Mouse (Mus musculus) midbrain, embryonic 15.5 days (tissue): ENCODE results near the gene Cnpy1. TPM values are rescaled to one million over a fixed set of nuclear protein-coding genes. Genes with fewer than 3 reads are reported as not detected.

Experiments used
- ATAC-seq: fragments of 200-750 bp; cut with Nextera tagmentation; replicated peaks from 2 replicates; pipeline ENCODE4 v1.8.0; 2017; ENCODE audit warnings: moderate TSS enrichment
- H3K27ac ChIP-seq: fragments of 300-500 bp; sonication (generic); 2 replicates; pipeline ENCODE4 v1.5.1; 2015; ENCODE audit warnings: mild to moderate bottlenecking, inconsistent platforms
- H3K27me3 ChIP-seq: fragments of 300-500 bp; sonication (generic); replicated peaks from 2 replicates; pipeline ENCODE4 v1.6.1; 2015; ENCODE audit warnings: inconsistent platforms
- H3K36me3 ChIP-seq: fragments of 300-500 bp; sonication (generic); replicated peaks from 2 replicates; pipeline ENCODE4 v1.6.1; 2015; ENCODE audit warnings: inconsistent platforms
- H3K4me1 ChIP-seq: fragments of 300-500 bp; sonication (generic); 2 replicates; pipeline ENCODE4 v1.6.1; 2015; ENCODE audit warnings: inconsistent platforms
- H3K4me2 ChIP-seq: fragments of 300-500 bp; sonication (generic); 2 replicates; pipeline ENCODE4 v1.6.1; 2015; ENCODE audit warnings: inconsistent platforms, mild to moderate bottlenecking, moderate library complexity
- H3K4me3 ChIP-seq: fragments of 300-500 bp; sonication (generic); 2 replicates; pipeline ENCODE4 v1.5.1; 2015; ENCODE audit warnings: mild to moderate bottlenecking, inconsistent platforms
- H3K9ac ChIP-seq: fragments of 300-500 bp; sonication (generic); 2 replicates; pipeline ENCODE4 v1.6.1; 2015; ENCODE audit warnings: mild to moderate bottlenecking, inconsistent platforms
- H3K9me3 ChIP-seq: fragments of 300-500 bp; sonication (generic); 2 replicates; pipeline ENCODE4 v1.6.1; 2016; ENCODE audit warnings: inconsistent platforms
- WGBS: fragments of 180-500 bp; shearing (Covaris S2); methylation state at CpG from one replicate; pipeline ENCODE4 v1.1.7; 2015; ENCODE audit warnings: mixed read lengths; 5-methylcytosine and 5-hydroxymethylcytosine counted together
- polyA plus RNA-seq: library from polyadenylated mRNA; unstranded; fragments of >200 nt; fragmentation: Nextera tagmentation; extraction: Ambion mirVana; gene quantifications from 2 replicates; pipeline ENCODE4 v1.2.1, GENCODE M21; 2015

Cnpy1 gene
- polyA plus RNA-seq, 1 experiment from 2014 or later = 44.2 TPM

DNA sequence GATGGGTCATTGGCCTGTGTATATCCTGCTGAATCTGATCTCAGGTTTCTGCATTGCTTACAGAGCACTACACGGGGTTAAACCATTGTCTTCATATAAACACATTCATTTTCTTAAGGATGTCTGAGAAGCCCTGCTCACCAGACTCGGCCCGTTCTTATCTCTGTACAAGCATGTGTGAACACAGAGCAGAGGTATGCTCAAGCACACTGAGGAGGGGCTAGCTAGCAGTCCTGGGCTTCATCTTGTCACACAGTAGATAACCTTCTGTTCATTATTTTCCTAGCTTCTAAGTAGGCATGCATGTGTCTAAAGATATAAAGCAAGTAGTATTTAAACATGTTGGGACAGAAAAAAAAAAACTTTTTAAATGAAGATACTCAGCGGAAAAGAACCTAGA is 39.2 kb downstream of the Cnpy1 start:
- Histone ChIP-seq H3K36me3 (no peaks in the 10 kb centered on the region), H3K9ac (no peak overlapping the region), H3K9me3 (no peaks in the 10 kb centered on the region), H3K27ac (0 out of 2 replicates have a peak overlapping the region, but pooled peaks have one; percentile 12), H3K4me2 (peak overlapping the region; percentile 27), H3K4me3 (peak overlapping the region; percentile 5; the same call in 1 of the 2 replicates), H3K27me3 (peaks cover 37% of the 10 kb centered on the region), H3K4me1 (peaks cover 16% of the 10 kb centered on the region)
- WGBS = 42% methylated on average over 4 of the region's 4 CpGs
- ATAC-seq = no peak

DNA sequence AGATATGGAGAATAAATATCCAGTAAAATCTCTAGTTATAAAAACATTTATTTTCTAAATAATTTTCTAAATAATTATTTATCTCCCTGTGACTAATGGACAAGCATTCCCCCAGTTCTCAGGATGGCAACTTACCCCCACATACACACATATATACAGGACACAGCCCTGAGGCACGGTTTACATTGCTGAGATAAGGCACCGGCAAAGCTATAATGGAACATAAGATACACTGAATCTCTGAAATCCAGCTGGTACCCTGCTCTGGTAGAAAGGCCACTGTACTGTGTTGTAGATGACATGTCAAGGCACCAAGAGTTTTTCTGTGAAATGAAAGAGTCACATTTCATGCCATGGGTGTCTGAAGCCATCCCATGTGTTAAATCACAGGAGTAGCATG is 40.9 kb downstream of the Cnpy1 start:
- ATAC-seq = no peak
- Histone ChIP-seq H3K4me3 (no peak overlapping the region), H3K4me2 (0 out of 2 replicates have a peak overlapping the region, but pooled peaks have one; percentile 13), H3K9me3 (no peaks in the 10 kb centered on the region), H3K9ac (no peak overlapping the region), H3K27ac (no peak overlapping the region), H3K27me3 (peaks cover 28% of the 10 kb centered on the region), H3K36me3 (no peaks in the 10 kb centered on the region), H3K4me1 (peaks cover 6% of the 10 kb centered on the region)
- WGBS = 67% methylated on average over 2 of the region's 2 CpGs

DNA sequence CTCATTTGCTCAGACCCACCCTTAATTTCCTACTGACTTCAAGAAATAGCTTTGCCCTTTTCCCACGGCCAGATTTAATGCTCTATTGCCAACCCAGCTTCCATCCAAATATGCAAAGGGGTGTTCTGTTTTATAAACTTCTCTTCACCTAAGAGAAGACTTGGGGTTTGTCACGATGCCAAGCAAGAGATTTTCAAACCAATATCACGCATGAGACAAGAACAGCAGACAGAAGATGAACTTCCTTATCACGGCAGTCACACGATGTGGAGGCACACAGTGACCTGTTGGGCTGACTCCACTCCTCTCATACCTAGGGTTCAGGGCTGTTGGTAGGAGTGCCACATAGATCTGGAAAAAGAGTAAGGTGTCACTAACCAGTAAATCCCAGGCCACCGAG is 42.5 kb downstream of the Cnpy1 start:
- Histone ChIP-seq H3K4me2 (no peak overlapping the region), H3K27me3 (peaks cover 16% of the 10 kb centered on the region)
- ATAC-seq = no peak

DNA sequence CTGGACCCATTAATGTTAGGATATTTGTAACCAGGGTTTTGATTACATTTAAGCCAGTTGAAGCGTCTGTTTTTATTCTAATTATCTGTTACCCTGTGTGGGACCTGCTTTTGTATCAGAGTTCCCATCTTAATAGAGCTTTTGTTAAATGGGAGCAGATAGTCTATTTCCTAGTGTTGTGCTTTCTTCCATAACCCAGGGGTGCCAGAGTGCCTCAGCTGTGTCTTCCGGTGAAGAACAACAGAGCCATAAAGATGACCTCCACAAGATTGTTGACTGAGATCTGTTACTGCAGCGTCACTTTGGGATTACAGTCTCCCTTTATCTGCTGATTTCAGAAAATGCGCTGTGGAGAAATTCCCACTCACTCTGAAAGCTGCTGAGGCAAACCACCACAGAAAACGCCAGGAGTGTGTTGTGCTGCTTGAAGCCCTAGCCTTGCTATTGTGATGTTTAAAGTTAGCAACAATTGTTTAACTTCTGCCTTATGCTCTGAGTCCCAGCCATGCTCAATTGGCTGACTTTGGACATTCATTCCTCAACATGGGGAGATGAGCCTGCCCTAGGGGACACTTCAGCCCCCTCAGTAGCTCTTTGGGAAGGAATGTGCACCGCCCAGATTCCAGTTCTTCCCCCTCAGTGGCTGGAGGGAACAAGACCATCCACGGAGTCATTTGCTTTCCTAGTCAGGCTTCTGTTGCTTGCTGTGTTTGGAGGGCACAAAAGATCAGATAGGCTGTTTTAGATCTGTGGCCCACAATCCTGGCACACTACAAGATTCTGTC is 46.3 kb downstream of the Cnpy1 start:
- no peaks in the 10 kb centered on the region for H3K9me3 ChIP-seq
- no peaks in the 10 kb centered on the region for H3K36me3 ChIP-seq
- H3K4me3 ChIP-seq = no peak overlapping the region
- H3K27me3 ChIP-seq = no peaks in the 10 kb centered on the region
- H3K4me2 ChIP-seq = no peak overlapping the region
- peaks cover 3% of the 10 kb centered on the region; the same call in 1 of the 2 replicates for H3K4me1 ChIP-seq
- ATAC-seq = no peak
- H3K9ac ChIP-seq = no peak overlapping the region
- H3K27ac ChIP-seq = no peak overlapping the region
- 39% methylated on average over 7 of the region's 7 CpGs for WGBS

More for the DNA sequence above, 42.5 kb downstream of the Cnpy1 start:
- Histone ChIP-seq H3K27ac (no peak overlapping the region), H3K9me3 (no peaks in the 10 kb centered on the region), H3K9ac (no peak overlapping the region), H3K4me3 (no peak overlapping the region), H3K36me3 (no peaks in the 10 kb centered on the region), H3K4me1 (peaks cover 3% of the 10 kb centered on the region; the same call in 1 of the 2 replicates)
- WGBS = 67% methylated on average over 6 of the region's 6 CpGs

DNA sequence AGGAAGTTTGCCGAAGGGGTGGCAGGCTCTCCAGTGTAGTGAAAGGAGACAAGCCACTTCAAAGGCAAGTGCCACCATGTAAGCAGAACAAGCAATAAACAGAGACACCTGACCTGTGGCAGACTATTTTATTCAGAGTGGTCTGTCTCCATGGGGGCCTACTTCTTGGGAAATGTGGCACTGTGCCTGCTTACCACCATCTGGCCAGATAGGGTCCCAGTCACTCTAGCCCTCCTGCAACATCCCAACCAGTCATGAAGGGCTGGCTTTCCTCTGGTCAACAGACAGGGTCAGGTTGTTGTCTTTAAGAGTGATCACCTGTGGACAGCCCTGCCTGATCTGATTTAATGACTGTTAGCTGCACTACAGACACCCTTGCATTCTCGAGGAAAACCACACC is 50.1 kb downstream of the Cnpy1 start:
- ATAC-seq = no peak
- Histone ChIP-seq H3K27ac (no peak overlapping the region), H3K36me3 (no peaks in the 10 kb centered on the region), H3K4me1 (peaks cover 6% of the 10 kb centered on the region; the same call in 1 of the 2 replicates), H3K27me3 (no peaks in the 10 kb centered on the region), H3K4me3 (no peak overlapping the region), H3K9me3 (no peaks in the 10 kb centered on the region), H3K9ac (no peak overlapping the region), H3K4me2 (no peak overlapping the region)
- WGBS = 53% methylated on average over 2 of the region's 2 CpGs

DNA sequence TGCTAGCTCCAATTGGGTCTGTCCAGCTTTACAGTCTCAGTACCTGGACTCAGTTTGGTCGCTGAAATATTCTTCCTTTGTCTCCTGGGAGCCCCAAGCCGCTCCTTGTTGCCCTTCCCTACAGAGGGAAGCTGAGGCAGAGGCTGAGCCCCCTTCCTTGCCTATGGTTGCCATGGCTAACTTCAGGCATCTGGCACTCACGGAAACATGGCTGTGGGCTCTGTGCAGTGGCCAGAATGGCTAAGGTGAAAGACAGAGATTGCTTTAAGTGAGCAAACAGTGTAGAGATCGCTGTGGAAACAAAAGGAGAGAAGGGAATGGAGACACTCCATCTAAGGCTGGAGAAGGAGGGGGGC is 53.5 kb downstream of the Cnpy1 start:
- no peak overlapping the region for H3K4me2 ChIP-seq
- no peak overlapping the region for H3K27ac ChIP-seq
- H3K4me3 ChIP-seq = no peak overlapping the region
- no peak overlapping the region for H3K9ac ChIP-seq
- ATAC-seq = no peak
- WGBS = 9% methylated on average over 4 of the region's 4 CpGs
- H3K27me3 ChIP-seq = no peaks in the 10 kb centered on the region
- H3K36me3 ChIP-seq = no peaks in the 10 kb centered on the region
- no peaks in the 10 kb centered on the region for H3K9me3 ChIP-seq
- 0 out of 2 replicates have a peak, but pooled peaks cover 3% of the 10 kb centered on the region for H3K4me1 ChIP-seq

DNA sequence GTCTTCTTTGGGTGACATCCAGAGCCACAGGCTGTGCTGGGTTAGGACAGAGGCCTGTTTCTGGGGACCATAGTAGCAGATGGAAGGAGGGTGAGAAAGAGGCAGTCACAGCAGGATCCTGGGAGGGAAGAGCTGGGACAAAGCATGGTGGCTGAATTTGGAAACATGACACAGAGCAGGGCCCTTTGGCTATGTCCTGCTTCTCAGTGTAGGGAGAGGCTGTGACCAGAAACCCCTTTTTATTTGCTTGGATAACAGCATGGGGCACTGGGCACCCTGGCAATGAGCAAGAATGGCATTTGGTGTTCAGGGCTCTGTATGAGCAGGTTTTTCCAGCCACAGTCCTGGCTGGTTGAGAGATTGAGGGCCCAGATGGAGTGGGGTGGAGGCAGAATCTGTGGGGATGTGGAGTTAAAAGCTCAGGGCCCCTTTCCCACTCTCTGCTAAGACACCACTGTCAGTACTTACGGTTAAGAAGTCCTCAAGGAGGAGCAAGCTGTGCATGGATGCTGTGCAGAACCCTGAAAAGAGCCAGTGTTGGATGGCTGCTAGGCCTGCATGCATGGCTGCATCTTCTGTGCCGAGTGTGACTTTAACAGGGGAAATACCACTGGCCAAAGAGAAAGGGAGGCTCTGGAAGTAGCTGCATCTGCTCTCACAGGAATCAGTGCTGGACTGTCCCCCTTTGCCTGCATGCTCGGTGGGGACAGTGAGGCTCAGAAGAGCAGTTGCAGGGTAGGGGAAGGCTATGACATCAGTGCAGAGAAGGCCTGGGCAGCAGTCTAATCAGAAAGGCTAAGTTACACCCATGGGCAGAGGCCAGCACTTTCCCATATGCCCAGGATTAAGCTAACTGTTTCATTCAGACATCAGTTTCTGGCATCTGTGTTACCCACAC is 54.2 kb downstream of the Cnpy1 start:
- Histone ChIP-seq H3K4me3 (no peak overlapping the region), H3K4me2 (no peak overlapping the region), H3K4me1 (0 out of 2 replicates have a peak, but pooled peaks cover 3% of the 10 kb centered on the region), H3K9me3 (no peaks in the 10 kb centered on the region), H3K27ac (no peak overlapping the region), H3K27me3 (no peaks in the 10 kb centered on the region), H3K36me3 (no peaks in the 10 kb centered on the region), H3K9ac (no peak overlapping the region)
- WGBS = 13% methylated on average over 3 of the region's 3 CpGs
- ATAC-seq = no peak

DNA sequence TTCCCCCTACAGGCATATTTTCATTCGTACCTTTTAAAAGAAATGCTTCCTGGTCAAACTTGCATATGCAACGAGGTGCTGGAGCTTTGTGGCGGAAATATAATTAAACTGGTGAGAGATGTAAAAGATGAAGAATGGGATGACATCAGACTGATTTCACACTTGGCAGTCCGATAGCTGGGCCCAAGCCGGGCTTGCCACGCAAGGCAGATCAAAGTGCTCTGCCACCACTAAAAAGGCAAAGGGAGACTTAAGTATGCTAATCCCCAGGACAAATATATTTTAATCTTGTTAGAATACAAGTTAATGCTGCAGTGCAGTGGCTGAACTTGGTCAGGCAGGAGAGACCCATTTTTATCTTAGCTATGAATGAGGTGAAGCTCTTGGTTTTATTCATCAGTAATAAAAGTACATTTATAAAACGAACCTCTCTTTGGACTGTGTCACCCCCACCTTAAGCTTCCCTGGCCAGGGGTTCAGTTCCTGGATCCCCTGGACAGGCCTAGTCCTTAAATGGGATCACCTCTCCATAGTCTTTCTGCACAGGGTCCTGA is 66.3 kb downstream of the Cnpy1 start:
- Histone ChIP-seq H3K4me1 (peaks cover 21% of the 10 kb centered on the region; the same call in 1 of the 2 replicates), H3K4me3 (no peak overlapping the region), H3K9ac (no peak overlapping the region), H3K27ac (0 out of 2 replicates have a peak overlapping the region, but pooled peaks have one; percentile 18), H3K4me2 (no peak overlapping the region), H3K27me3 (peaks cover 29% of the 10 kb centered on the region), H3K36me3 (no peaks in the 10 kb centered on the region), H3K9me3 (no peaks in the 10 kb centered on the region)
- peak; percentile 45 for ATAC-seq
- WGBS = 13% methylated on average over 7 of the region's 7 CpGs

DNA sequence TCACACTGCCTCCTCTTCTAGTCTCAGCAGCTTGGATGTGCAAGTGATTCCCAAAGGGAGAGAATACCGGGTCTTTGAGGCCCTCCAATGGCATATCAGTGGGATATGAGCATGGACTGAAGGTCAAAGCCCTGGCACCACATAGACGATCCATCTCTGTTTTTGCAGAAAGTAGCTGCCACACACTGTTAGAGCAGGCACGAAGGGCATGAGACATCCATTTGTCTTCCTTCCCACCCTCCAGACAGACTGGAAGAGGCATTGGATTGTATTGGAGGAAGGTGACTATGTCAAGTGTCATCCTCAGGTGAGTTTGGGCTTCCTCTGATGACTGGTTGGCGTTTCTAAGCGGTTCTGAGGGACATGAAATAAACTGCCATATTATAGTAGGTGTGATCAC is 67.3 kb downstream of the Cnpy1 start:
- Histone ChIP-seq H3K9me3 (no peaks in the 10 kb centered on the region), H3K9ac (no peak overlapping the region), H3K4me2 (no peak overlapping the region), H3K27ac (no peak overlapping the region), H3K27me3 (peaks cover 38% of the 10 kb centered on the region), H3K36me3 (no peaks in the 10 kb centered on the region), H3K4me3 (no peak overlapping the region), H3K4me1 (peaks cover 24% of the 10 kb centered on the region)
- no peak for ATAC-seq
- 26% methylated on average over 5 of the region's 5 CpGs for WGBS

DNA sequence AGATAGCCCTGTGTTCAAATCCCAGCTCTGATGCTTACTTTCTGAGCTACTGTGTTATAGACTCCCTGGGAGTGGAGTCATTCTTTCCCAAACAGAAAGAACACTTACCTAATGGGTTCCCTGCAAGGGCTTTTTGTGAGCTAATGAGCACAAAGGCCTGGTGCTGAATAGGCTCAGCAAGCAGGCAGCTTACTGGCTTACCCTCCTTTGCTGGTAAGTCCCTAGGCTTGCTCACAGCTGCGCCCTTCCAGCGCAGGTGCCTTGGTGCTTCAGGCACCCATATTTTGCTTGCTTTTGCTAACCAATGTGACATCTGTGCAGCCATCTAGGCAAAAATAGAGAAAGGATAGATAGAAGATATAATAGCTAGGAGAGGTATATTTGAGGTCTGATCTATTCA is 69.0 kb downstream of the Cnpy1 start:
- WGBS = 3% methylated on average over 2 of the region's 2 CpGs
- no peaks in the 10 kb centered on the region for H3K9me3 ChIP-seq
- H3K4me3 ChIP-seq = no peak overlapping the region
- H3K4me2 ChIP-seq = no peak overlapping the region
- no peaks in the 10 kb centered on the region for H3K36me3 ChIP-seq
- ATAC-seq = no peak
- H3K4me1 ChIP-seq = peaks cover 24% of the 10 kb centered on the region
- peak overlapping the region; percentile 68 for H3K27ac ChIP-seq
- peaks cover 45% of the 10 kb centered on the region for H3K27me3 ChIP-seq
- no peak overlapping the region for H3K9ac ChIP-seq

DNA sequence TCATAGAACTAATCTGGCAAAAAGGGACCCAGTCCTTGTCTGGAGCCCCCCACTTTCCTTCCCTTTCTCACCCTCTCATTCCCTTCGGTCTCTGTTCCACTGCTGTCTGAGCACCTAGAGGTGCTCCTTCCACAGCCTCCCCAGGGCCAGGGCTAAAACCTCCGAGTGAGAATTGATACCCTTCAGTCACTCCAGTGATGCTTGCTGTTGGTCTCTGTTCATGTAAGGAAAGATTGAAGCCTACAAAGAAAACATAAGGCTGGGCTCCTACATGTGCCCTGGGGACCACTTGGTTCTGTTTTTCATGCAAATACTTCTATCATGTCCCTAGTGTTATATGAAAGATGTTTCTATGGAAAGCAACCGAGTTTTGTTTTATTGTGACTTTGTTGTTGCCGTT is 69.6 kb downstream of the Cnpy1 start:
- H3K9me3 ChIP-seq = no peaks in the 10 kb centered on the region
- H3K27me3 ChIP-seq = peaks cover 47% of the 10 kb centered on the region
- no peaks in the 10 kb centered on the region for H3K36me3 ChIP-seq
- no peak overlapping the region for H3K9ac ChIP-seq
- 8% methylated on average over 4 of the region's 4 CpGs for WGBS
- H3K4me1 ChIP-seq = peaks cover 27% of the 10 kb centered on the region
- no peak for ATAC-seq
- H3K27ac ChIP-seq = peak overlapping the region; percentile 68
- no peak overlapping the region for H3K4me3 ChIP-seq
- H3K4me2 ChIP-seq = 0 out of 2 replicates have a peak overlapping the region, but pooled peaks have one; percentile 38

DNA sequence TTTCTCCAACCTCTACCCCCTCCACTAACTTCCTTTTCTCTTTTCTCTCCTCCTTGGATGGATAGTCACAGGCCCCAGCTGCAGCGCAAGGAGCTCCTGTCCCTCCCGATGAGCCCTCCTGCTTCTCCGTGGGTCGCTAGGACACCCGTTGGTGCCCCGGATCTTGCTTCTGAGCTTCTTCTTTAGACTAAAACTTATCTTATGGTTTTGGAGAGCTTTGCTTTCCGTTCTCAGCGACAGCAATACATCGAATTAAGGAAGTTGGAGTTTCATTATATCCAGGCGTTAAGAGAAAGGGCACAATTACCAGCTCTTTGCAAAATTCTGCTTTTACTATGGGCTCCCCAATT is 70.1 kb downstream of the Cnpy1 start:
- H3K36me3 ChIP-seq = no peaks in the 10 kb centered on the region
- peaks cover 51% of the 10 kb centered on the region for H3K27me3 ChIP-seq
- WGBS = 4% methylated on average over 10 of the region's 10 CpGs
- no peak overlapping the region for H3K9ac ChIP-seq
- H3K9me3 ChIP-seq = no peaks in the 10 kb centered on the region
- ATAC-seq = 0 out of 2 replicates have a peak, but pooled peaks have one; percentile 31
- H3K4me3 ChIP-seq = peak overlapping the region; percentile 12; the same call in 1 of the 2 replicates
- H3K27ac ChIP-seq = peak overlapping the region; percentile 68
- peaks cover 29% of the 10 kb centered on the region for H3K4me1 ChIP-seq
- peak overlapping the region; percentile 38 for H3K4me2 ChIP-seq
